Mouse (Mus musculus) erythroblast, embryonic 14.5 days (primary cell): ENCODE data around the gene Slc39a5. TPM values are rescaled to one million over a fixed set of nuclear protein-coding genes. Genes with fewer than 3 reads are reported as not detected.

Source experiments
- H3K27me3 ChIP-seq: 2 replicates; pipeline ENCODE4 v1.6.1; 2012; ENCODE audit warnings: inconsistent platforms; ENCODE audit not compliant: control insufficient read depth
- H3K36me3 ChIP-seq: 2 replicates; pipeline ENCODE4 v1.6.1; 2012; ENCODE audit warnings: mild to moderate bottlenecking, inconsistent platforms; ENCODE audit not compliant: control insufficient read depth
- H3K4me1 ChIP-seq: 2 replicates; pipeline ENCODE4 v1.6.1; 2012; ENCODE audit warnings: inconsistent platforms; ENCODE audit not compliant: control insufficient read depth
- H3K4me3 ChIP-seq: replicated peaks from 2 replicates; pipeline ENCODE3; 2012; ENCODE audit warnings: moderate library complexity, mild to moderate bottlenecking, inconsistent platforms
- H3K9me3 ChIP-seq: 2 replicates; pipeline ENCODE4 v1.6.1; 2012; ENCODE audit warnings: low read length, inconsistent platforms, mixed read lengths; ENCODE audit not compliant: control insufficient read depth
- GATA1 ChIP-seq: IDR thresholded peaks from 2 replicates; pipeline ENCODE4 v1.6.1; 2012; ENCODE audit warnings: low read length, inconsistent platforms, mixed read lengths
- TAL1 ChIP-seq: IDR thresholded peaks from 3 replicates; pipeline ENCODE4 v1.6.1; 2012; ENCODE audit warnings: low read length, inconsistent platforms, mixed read lengths
- polyA plus RNA-seq: library from polyadenylated mRNA; stranded (reverse); fragments of >175 nt; gene quantifications from 2 replicates; pipeline ENCODE4 v1.2.3, GENCODE M21; 2012

Slc39a5 gene
- polyA plus RNA-seq, 1 experiment, result 0.15 TPM

DNA sequence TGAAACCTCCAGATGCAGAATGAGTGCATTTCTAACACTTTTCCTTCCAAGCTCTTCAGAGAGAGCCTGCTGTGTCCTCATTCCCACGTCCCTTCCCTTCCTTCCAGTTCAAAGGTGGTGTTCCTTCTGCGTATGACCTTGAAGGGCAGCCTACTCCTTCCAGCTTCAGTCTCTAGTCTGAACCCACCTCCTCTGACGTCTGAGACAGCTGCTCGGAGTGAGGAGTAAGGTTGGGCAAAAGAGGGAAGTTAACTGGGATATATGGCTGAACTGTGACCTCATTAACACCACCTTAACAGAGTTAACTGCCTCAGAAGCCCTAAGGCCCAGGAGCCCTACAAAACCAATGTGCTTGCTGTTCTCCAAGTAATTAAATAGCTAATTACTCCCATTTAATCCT lies 30.4 kb downstream of the Slc39a5 start:
- Histone ChIP-seq H3K4me1 (peaks cover 51% of the 10 kb centered on the region), H3K36me3 (peaks cover 5% of the 10 kb centered on the region), H3K4me3 (no peak overlapping the region), H3K27me3 (no peaks in the 10 kb centered on the region), H3K9me3 (no peaks in the 10 kb centered on the region)
- TF ChIP-seq GATA1 (no peak), TAL1 (no peak)

DNA sequence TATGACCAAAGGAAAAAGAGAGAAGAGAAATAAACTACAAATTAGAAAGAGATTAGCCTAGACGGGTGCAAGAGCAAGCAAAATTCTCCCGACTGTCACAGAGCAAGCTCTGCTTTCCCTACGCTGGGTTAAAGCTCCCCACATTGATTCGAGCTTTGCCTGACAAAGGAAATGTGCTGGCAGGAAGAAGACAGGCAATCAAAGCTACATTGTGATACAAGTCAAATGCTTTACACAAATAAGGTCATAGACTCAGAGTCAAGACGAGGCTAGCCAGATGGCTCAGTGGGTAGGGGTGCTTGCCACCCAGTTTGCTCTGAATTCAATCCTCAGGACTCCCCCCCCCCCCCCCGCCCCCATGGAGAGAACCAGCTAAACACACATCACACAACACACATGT lies 31.0 kb downstream of the Slc39a5 start:
- H3K4me1 ChIP-seq, result peaks cover 51% of the 10 kb centered on the region
- peaks cover 10% of the 10 kb centered on the region for H3K36me3 ChIP-seq
- H3K9me3 ChIP-seq, result no peaks in the 10 kb centered on the region
- TF ChIP-seq TAL1 (no peak), GATA1 (no peak)
- no peaks in the 10 kb centered on the region for H3K27me3 ChIP-seq
- no peak overlapping the region for H3K4me3 ChIP-seq

DNA sequence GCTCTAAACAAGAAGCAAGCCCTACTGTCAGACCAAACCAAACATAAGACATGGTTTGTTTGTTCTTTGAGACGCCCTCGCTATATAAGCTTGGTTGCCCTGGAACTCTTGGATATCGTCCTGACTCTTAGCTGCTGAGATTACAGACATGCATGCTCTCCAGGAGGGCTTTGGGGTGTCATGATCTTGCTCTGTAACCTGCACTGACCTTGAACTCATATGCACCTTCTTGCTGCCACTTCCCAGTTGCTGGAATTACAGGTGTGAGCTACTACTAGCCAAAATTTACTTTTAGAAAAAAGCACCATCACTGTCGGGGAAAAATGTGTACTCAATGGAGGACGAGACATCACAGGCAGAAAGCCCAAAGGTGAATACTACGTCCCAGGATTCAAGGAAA lies 31.4 kb downstream of the Slc39a5 start:
- Histone ChIP-seq H3K36me3 (peaks cover 15% of the 10 kb centered on the region), H3K27me3 (no peaks in the 10 kb centered on the region), H3K9me3 (no peaks in the 10 kb centered on the region), H3K4me3 (peak overlapping the region; percentile 87), H3K4me1 (peaks cover 51% of the 10 kb centered on the region)
- TF ChIP-seq GATA1 (no peak), TAL1 (no peak)

DNA sequence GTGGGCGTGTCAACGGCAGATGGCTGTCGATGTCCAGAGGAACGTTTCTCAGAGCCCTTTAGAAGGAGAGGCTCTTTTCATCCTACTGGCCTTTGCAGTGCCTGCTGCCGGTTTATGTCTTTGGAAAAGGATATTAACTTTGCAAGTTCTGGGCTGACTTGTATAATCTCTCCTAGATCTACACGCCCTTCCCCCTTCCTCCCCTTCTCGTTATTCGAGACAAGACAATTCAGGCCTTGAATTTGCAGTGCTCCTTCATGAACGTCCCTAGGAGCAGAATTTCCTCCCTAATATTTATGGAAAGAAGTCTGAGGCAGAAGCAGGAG lies 31.8 kb downstream of the Slc39a5 start:
- no peaks in the 10 kb centered on the region for H3K27me3 ChIP-seq
- H3K9me3 ChIP-seq, result no peaks in the 10 kb centered on the region
- TF ChIP-seq TAL1, result no peak
- H3K4me1 ChIP-seq, result peaks cover 51% of the 10 kb centered on the region
- H3K36me3 ChIP-seq, result peaks cover 19% of the 10 kb centered on the region
- peak overlapping the region; percentile 87 for H3K4me3 ChIP-seq

DNA sequence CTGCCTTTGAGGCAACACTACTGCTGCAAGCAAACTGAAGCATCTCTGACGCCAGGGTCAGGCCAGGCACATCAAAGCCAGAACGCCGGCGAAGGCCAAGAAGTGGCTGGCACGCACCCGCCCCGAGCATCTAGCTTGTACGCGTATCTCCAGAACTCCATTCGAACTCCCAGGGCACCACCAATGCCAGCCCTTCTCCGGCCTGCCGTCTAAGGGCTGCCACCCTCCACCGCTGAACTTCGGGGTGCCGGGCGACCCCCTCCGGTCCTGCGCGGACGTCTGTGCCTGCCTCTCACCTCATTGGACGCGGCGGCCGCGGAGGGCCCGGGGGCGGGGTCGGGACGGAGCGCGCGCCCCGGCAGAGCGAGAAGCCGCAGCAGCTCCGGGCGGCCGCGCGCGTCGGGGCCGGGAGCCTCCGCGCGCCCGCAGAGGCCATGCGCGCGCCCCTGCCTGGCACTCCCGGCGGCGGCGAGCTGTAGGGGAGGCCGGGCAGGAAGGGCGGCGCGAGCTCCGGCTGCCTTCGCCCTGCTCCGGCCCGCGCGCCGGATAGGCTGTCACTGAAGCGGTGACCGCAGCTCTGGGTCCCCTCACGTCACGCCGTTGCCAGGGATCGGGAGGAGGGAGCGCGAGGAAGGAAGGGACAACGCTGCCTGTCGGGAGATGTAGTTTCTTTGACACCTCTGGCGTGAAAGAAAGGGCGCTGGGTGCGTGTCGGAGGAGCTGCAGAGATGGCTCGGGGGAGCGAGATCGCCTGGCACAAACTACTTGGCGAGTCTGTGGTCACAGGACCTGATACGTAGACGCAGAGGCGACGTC lies 32.4 kb downstream of the Slc39a5 start, which contains the start of gene Coq10a:
Gene Coq10a, minus strand, starts transcription at position 596 of the 816 bp plus-strand sequence.
- H3K27me3 ChIP-seq, result no peaks in the 10 kb centered on the region
- H3K36me3 ChIP-seq, result peaks cover 24% of the 10 kb centered on the region
- TF ChIP-seq TAL1 (no peak), GATA1 (no peak)
- H3K4me1 ChIP-seq, result peaks cover 50% of the 10 kb centered on the region
- H3K9me3 ChIP-seq, result no peaks in the 10 kb centered on the region
- H3K4me3 ChIP-seq, result peak within 1 kb of the TSS; percentile 87

DNA sequence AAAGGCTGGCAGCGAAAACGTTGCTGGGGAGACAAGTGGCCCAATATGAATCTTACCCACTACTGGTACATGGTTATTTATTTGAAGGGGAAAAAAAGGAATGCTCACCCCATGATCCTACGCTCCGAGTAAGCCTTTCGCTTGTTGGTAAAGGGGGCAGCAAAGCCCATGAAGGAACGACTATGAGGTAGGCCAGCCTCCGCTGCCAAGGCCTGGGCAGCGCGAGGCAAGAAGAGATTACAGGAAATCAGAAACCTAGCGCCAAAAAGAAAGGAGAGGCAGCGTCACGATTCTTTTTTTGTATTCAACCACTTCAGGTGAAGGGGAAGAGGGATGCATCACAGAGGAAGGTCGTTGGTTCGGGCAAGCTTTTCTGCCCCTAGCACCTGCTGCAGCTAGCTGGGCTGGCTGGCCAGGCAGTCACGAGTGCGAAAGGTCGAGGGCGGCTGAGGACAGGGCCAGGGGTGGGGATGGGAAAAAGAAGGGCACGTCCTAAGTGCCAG lies 33.1 kb downstream of the Slc39a5 start:
- H3K27me3 ChIP-seq, result no peaks in the 10 kb centered on the region
- TF ChIP-seq TAL1 (no peak), GATA1 (no peak)
- peak overlapping the region; percentile 87 for H3K4me3 ChIP-seq
- H3K9me3 ChIP-seq, result no peaks in the 10 kb centered on the region
- H3K36me3 ChIP-seq, result peaks cover 30% of the 10 kb centered on the region
- peaks cover 43% of the 10 kb centered on the region for H3K4me1 ChIP-seq

DNA sequence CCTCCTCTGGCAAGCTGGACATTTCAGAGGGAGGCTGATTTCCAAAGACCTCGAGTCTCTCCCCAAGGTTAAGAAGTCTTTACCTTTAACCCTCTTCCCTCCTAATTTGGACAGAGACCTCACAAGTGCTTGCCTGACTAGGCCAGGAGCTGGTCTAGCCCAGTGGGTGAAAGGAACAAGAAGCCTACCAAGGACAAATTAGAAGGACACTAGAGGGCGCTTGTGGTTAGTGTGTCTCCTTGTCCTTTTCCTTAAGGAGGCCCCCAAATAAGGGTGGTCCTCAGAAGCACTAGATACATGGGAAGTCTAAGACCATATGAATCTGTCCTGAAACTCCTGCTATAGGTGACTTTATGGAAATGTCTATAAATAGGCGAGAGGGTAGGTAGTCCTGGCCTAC lies 38.5 kb downstream of the Slc39a5 start:
- no peaks in the 10 kb centered on the region for H3K9me3 ChIP-seq
- H3K4me3 ChIP-seq, result no peak overlapping the region
- TF ChIP-seq GATA1, result no peak
- no peak for TF ChIP-seq TAL1
- H3K4me1 ChIP-seq, result peaks cover 16% of the 10 kb centered on the region
- no peaks in the 10 kb centered on the region for H3K27me3 ChIP-seq
- peaks cover 84% of the 10 kb centered on the region for H3K36me3 ChIP-seq

DNA sequence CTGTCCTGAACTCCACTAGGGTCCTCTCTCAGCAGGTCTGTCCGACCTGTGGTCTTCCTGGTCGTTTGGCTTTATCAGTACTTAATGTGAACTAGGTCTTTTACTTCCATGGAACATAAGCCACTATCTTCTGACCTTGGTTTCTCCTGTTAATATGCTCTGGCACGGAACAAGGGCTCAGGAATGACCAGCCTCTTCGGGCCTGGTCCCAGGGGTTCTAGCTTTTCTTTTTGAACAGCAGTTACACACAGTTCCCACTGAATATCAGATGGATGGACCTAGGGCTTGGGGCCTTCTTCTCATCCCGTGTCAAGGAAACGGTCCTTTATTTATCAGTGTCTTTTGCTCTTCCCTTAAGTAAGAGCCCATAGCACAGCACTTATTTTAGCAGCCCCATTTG lies 39.2 kb downstream of the Slc39a5 start:
- Histone ChIP-seq H3K36me3 (peaks cover 91% of the 10 kb centered on the region), H3K27me3 (no peaks in the 10 kb centered on the region), H3K4me1 (peaks cover 9% of the 10 kb centered on the region), H3K4me3 (no peak overlapping the region), H3K9me3 (no peaks in the 10 kb centered on the region)
- TF ChIP-seq GATA1, result no peak
- TF ChIP-seq TAL1, result no peak

DNA sequence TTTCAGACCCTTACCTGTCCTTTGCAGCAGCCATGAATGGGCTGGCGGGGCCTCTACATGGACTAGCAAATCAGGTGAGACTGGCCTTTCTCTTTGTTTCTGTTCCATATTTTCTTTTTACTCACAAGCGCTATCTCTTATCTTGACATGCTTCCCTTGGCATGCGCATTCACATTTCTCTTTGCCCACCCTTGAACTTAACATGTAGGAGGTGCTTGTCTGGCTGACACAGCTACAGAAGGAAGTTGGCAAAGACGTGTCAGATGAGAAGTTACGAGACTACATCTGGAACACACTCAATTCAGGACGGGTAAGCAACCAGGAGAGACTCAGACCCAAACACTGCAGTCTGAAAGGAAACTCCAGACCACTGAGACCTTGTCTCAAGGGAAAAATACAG lies 41.8 kb downstream of the Slc39a5 start:
- Histone ChIP-seq H3K36me3 (peaks cover 98% of the 10 kb centered on the region), H3K9me3 (no peaks in the 10 kb centered on the region), H3K27me3 (no peaks in the 10 kb centered on the region), H3K4me1 (no peaks in the 10 kb centered on the region), H3K4me3 (no peak overlapping the region)
- TF ChIP-seq TAL1 (no peak), GATA1 (no peak)
